Mouse (Mus musculus) c-Kit-positive CD71-positive TER-119-negative erythroid progenitor cells, embryonic 14.5 days (primary cell): ENCODE results near the gene Sfxn5.

Source experiments
- DNase-seq: peaks from one replicate; pipeline ENCODE4 v3.0.0-alpha.2; 2013; ENCODE audit warnings: low read depth

Sfxn5 gene

GRCm38 (mm10) chr6:85190671-85191070, 142.6 kb downstream of the Sfxn5 start:
- DNase-seq: no peak

- DNase-seq: no peak
Observed at GRCm38 (mm10) chr6:85189911-85190591, 143.2 kb downstream of the Sfxn5 start.

GRCm38 (mm10) chr6:85189361-85189760, 143.9 kb downstream of the Sfxn5 start:
- no peak for DNase-seq

GRCm38 (mm10) chr6:85188256-85189110, 144.7 kb downstream of the Sfxn5 start:
- DNase-seq: no peak

- no peak for DNase-seq
Observed at GRCm38 (mm10) chr6:85187340-85188211, 145.6 kb downstream of the Sfxn5 start, which contains the start of gene Emx1. TSS of gene Emx1 (plus strand) at chr6:85187438.

- DNase-seq: no peak
Observed at GRCm38 (mm10) chr6:85186744-85187059, 146.5 kb downstream of the Sfxn5 start.

- DNase-seq: no peak
Observed at GRCm38 (mm10) chr6:85186033-85186743, 147.0 kb downstream of the Sfxn5 start.

GRCm38 (mm10) chr6:85183951-85184350, 149.3 kb downstream of the Sfxn5 start:
- DNase-seq: no peak

- no peak for DNase-seq
Observed at GRCm38 (mm10) chr6:85180036-85180435, 153.2 kb downstream of the Sfxn5 start.

- no peak for DNase-seq
Observed at GRCm38 (mm10) chr6:85179569-85179968, 153.7 kb downstream of the Sfxn5 start.

- no peak for DNase-seq
Observed at GRCm38 (mm10) chr6:85165440-85165921, 167.7 kb downstream of the Sfxn5 start.
